Mouse (Mus musculus): ENCODE measurements around the gene Nell1.

Nell1 gene

DNA sequence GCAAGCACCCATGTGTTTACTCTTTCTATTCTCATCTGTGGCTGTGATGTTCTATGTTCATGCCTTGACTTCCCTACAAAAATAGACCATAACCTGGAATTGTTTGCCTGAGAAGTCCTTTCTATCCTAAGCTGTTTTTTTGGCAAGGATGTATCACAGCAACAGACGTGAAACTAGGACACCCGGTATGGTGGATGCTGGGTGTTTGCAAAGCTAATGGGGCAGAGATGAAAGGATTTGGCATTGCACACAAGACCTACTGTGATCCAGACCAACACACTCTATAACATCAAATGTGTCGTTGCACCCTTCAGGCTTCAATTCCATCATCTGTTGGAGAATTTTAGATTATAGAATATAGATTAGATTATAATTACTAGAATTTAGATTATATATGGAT, 495.9 kb downstream of the Nell1 start:
- no peak for DNase-seq (ENCODE audit: low read depth, low spot score)
- no peaks in the 10 kb centered on the region for H3K27me3 ChIP-seq (ENCODE audit: control insufficient read depth, insufficient read depth, low read length, poor library complexity, severe bottlenecking)
- no peaks in the 10 kb centered on the region for H3K36me3 ChIP-seq (ENCODE audit: control insufficient read depth, insufficient read depth, low read length, poor library complexity, severe bottlenecking)

DNA sequence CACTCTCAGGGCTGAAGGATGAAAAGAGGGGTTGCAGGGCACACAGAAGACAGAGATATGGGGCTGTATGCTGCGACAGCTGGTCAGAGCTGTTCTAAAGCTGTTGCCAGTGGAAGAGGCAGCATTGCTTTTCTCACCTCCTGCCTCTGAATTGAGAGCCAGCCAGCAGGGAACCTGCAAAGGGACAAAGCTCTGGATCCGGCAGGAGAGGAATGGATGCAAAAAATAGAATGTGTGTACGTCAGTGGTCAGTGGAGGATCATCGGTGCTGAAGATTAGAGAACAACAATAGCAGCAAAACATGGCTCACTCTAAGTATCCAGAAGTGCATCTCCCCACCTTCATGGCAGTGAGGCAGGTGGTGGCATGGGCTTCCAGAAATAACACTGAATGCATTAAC, 507.3 kb downstream of the Nell1 start:
- Histone ChIP-seq H3K36me3 (ENCODE audit: control insufficient read depth, insufficient read depth, low read length, poor library complexity, severe bottlenecking) (no peaks in the 10 kb centered on the region), H3K27me3 (ENCODE audit: control insufficient read depth, insufficient read depth, low read length, poor library complexity, severe bottlenecking) (no peaks in the 10 kb centered on the region)
- DNase-seq (ENCODE audit: low read depth, low spot score), result no peak

DNA sequence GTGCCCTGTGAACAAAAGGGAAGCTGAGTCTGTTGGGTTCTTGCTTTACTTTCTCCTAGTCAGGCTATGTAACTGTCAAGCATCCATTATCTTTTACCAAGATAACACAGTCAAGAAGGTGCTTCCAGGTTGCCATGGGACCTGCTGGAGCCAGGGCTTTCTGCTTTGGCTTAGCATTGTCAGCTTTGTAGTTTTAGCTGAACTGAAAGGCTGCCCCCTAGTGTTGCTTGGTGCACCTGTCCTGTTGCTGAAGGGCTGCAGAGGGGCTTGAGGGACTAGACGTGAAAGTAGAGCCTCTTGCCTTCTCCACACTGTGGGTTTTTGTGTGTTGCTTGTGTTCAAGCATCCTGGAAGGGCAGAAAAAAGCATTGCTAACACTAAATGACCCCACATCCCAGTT, 510.6 kb downstream of the Nell1 start:
- Histone ChIP-seq H3K27me3 (ENCODE audit: control insufficient read depth, insufficient read depth, low read length, poor library complexity, severe bottlenecking) (no peaks in the 10 kb centered on the region), H3K36me3 (ENCODE audit: control insufficient read depth, insufficient read depth, low read length, poor library complexity, severe bottlenecking) (no peaks in the 10 kb centered on the region)
- DNase-seq (ENCODE audit: low read depth, low spot score), result no peak

DNA sequence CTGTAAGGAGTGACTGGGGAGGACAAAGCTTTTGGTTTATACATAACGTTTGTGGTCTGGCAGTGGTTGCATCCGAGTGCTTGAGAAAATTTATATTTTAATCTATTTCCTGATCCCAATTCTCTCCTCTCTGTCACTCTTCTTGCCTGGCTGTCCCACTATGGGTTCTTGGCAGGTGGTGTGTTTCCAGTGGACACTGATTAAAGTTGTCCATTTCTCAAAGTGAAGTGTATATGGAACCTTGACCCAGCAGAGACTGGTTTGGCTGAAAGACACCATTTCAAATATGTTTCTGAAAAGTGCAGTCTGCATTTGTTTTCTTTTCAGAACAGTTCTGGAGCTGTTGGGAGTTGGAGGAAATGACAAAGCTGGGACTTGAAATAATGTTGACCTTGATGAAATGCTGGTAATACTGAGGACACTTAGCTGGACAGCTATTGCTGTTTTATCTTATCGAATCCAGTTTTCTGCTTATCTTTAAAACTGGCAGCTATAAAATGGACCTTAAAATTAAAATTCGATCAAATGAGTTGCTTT, 512.3 kb downstream of the Nell1 start:
- Histone ChIP-seq H3K27me3 (ENCODE audit: control insufficient read depth, insufficient read depth, low read length, poor library complexity, severe bottlenecking) (no peaks in the 10 kb centered on the region), H3K36me3 (ENCODE audit: control insufficient read depth, insufficient read depth, low read length, poor library complexity, severe bottlenecking) (no peaks in the 10 kb centered on the region)
- no peak for DNase-seq (ENCODE audit: low read depth, low spot score)

DNA sequence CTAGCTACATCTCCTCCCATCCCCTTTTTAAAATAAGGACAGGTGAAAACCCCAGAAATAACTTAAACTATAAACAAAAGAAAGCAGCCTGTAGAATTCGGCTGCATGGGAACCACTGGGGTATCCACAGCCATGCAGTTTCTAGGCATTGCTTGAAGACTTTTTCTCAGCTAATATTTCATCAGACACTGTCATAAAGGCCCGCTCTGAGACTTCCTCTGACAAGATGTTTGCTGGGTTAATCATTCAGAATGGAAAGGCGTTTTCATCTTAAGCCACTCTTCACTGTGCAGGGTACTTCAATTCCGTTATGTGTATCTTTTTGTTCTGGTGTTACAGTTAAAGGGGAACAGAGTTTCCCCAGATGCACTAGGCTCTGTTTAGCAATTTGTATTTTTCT, 526.9 kb downstream of the Nell1 start:
- H3K27me3 ChIP-seq (ENCODE audit: control insufficient read depth, insufficient read depth, low read length, poor library complexity, severe bottlenecking), result no peaks in the 10 kb centered on the region
- no peak for DNase-seq (ENCODE audit: low read depth, low spot score)
- H3K36me3 ChIP-seq (ENCODE audit: control insufficient read depth, insufficient read depth, low read length, poor library complexity, severe bottlenecking), result no peaks in the 10 kb centered on the region

DNA sequence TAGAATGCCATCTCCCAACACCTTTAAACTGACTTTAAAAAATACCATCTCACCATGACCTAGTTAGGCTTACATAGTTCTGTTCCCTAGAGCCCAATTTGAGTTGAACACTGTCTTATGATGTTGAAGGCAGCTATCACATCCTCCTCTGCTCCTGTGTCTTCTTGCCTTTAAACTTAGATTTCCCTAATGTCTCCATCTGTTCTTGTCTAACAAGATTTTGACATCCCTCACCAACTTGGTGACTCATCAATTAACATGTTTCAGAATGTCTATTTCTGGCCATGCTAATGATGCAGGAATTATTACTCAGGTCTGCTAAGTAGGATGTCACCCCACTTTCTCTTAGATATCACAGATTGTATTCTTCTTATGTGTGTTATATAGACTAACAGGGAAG, 532.4 kb downstream of the Nell1 start:
- no peak for DNase-seq (ENCODE audit: low read depth, low spot score)
- no peaks in the 10 kb centered on the region for H3K27me3 ChIP-seq (ENCODE audit: control insufficient read depth, insufficient read depth, low read length, poor library complexity, severe bottlenecking)
- H3K36me3 ChIP-seq (ENCODE audit: control insufficient read depth, insufficient read depth, low read length, poor library complexity, severe bottlenecking), result no peaks in the 10 kb centered on the region

DNA sequence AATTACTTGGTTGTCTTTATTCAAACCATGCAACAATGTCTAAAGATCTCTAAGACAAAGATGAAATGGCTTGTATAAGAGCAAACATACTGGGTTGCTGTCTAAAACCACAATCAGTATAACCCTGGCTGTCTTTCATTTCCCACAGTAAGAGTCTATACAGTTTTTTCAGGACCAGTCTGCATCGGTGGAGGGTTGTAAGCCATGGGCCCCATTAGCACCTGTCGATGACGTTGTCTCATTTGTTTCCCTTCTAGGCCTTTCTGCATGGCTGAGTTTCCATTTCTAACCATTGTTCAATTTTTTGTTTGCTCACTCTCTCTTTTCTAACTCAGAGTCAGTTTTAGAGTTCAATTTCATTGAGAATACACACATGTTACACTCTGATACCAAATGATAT, 540.2 kb downstream of the Nell1 start:
- no peak for DNase-seq (ENCODE audit: low read depth, low spot score)
- H3K36me3 ChIP-seq (ENCODE audit: control insufficient read depth, insufficient read depth, low read length, poor library complexity, severe bottlenecking), result no peaks in the 10 kb centered on the region
- H3K27me3 ChIP-seq (ENCODE audit: control insufficient read depth, insufficient read depth, low read length, poor library complexity, severe bottlenecking), result no peaks in the 10 kb centered on the region

DNA sequence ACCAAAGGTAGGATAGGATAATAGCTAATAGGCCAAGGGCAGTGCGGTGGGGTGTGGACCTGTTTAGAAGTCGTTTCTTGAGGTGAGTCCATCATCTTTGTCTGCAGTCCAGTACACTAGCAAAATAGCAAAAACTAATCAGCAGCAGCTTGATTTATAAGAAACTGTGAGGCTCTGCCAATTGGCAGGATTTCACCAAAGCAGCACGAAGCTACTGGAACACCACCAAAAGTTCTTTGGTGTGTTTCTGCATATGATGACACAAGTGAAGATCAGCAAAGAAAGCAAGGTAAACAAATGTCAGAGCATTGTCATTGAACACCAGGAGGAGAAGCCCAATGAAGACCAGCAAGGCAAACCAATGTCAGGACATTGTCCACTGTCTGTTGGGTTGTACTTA, 542.0 kb downstream of the Nell1 start:
- no peak for DNase-seq (ENCODE audit: low read depth, low spot score)
- Histone ChIP-seq H3K27me3 (ENCODE audit: control insufficient read depth, insufficient read depth, low read length, poor library complexity, severe bottlenecking) (no peaks in the 10 kb centered on the region), H3K36me3 (ENCODE audit: control insufficient read depth, insufficient read depth, low read length, poor library complexity, severe bottlenecking) (no peaks in the 10 kb centered on the region)

DNA sequence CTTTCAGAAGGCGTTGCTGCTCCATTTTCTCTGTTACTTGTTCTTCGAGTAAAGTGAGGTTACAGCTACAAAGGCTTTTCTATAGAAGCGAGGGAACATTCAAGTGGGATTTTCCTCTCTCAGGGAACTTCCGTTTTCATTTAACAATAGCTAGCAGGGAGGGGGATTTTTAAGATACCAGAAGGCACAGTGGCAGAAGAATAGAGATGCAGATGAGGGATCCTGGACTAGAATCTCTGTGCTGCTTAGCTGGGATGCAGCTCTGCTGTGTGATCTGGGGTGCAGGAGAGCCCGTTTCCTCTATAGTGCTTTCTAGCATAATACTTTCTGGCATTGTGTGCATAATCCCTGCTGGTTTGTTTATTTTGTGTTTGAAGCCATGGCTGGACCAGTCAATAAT, 568.7 kb downstream of the Nell1 start:
- Histone ChIP-seq H3K36me3 (ENCODE audit: control insufficient read depth, insufficient read depth, low read length, poor library complexity, severe bottlenecking) (no peaks in the 10 kb centered on the region), H3K27me3 (ENCODE audit: control insufficient read depth, insufficient read depth, low read length, poor library complexity, severe bottlenecking) (no peaks in the 10 kb centered on the region)
- DNase-seq (ENCODE audit: low read depth, low spot score), result no peak

DNA sequence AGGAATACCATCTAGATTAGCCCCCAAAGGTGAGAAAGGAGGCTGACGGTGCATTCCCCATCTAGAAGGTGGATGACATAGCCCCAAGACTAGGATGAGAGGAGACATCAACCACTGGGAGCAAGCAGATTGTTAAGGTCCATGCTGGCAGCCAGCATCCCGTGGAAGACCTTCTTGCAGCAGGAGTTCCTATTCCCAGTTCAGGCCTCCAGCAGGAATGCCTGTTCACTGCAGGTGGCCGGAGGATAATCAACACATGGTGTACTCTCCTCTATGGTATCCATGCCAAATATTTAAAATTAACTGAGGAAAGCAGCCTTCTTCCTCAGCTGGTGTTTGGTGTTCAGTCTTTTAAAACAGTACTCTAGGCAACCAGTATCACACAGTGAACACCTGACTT, 574.9 kb downstream of the Nell1 start:
- Histone ChIP-seq H3K36me3 (ENCODE audit: control insufficient read depth, insufficient read depth, low read length, poor library complexity, severe bottlenecking) (no peaks in the 10 kb centered on the region), H3K27me3 (ENCODE audit: control insufficient read depth, insufficient read depth, low read length, poor library complexity, severe bottlenecking) (no peaks in the 10 kb centered on the region)
- no peak for DNase-seq (ENCODE audit: low read depth, low spot score)

DNA sequence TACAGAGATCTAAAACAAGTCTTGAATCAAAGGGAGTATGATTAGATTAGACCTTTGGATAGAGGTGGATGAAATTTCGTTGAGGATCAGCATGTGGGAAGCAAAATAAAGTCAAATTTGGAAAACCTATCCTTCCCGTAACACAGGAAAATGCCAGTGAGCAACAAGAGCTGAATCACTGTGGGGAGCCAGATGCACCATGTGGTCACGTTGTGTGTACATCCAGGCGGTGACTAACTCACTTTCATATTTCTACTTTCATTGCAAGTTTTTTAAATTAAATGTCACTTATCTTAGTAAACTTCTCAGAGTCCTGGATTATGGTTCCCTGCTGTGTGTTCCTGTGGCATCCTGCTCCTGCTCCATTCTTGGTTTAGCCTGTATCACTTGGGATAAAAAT, 576.8 kb downstream of the Nell1 start:
- Histone ChIP-seq H3K36me3 (ENCODE audit: control insufficient read depth, insufficient read depth, low read length, poor library complexity, severe bottlenecking) (no peaks in the 10 kb centered on the region), H3K27me3 (ENCODE audit: control insufficient read depth, insufficient read depth, low read length, poor library complexity, severe bottlenecking) (no peaks in the 10 kb centered on the region)
- DNase-seq (ENCODE audit: low read depth, low spot score), result no peak

DNA sequence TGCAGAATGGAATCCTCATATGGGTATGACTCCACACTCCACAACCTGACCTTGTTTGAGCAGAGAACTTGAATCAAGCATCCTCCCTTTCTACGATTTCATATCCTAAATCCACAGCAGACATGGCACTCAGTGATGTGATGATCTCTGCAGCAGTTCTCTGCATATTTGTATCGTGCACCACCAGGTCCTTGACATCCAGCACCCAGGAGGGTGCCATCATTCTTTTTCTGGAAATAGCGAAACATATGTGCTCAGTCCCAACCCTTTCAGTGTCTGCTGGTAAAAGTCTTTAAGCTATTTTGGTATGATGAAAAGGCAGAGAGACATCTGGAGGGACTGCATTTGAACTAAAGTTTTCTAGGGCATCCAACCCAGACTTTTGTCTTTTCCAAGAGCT, 588.0 kb downstream of the Nell1 start:
- no peaks in the 10 kb centered on the region for H3K27me3 ChIP-seq (ENCODE audit: control insufficient read depth, insufficient read depth, low read length, poor library complexity, severe bottlenecking)
- DNase-seq (ENCODE audit: low read depth, low spot score), result no peak
- H3K36me3 ChIP-seq (ENCODE audit: control insufficient read depth, insufficient read depth, low read length, poor library complexity, severe bottlenecking), result no peaks in the 10 kb centered on the region

DNA sequence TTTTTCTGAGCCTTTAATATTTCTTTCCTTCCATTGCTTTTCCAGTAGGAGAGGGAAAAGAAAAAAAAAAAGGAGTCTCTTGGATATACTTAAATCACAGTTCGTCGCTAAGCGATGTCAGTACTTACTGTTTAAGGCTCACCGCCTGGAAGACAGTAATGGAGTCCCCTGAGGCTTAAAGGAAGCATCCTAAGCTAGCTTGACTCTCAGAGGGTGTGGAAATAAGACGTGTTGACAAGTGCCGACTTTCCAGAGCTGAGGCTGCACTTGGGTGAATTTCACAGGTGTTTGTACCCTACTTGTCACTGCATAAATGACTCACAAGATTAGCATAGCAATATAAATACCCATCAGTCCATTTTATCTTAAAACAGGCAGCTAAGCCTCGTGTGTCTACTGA, 599.2 kb downstream of the Nell1 start:
- H3K36me3 ChIP-seq (ENCODE audit: control insufficient read depth, insufficient read depth, low read length, poor library complexity, severe bottlenecking), result no peaks in the 10 kb centered on the region
- DNase-seq (ENCODE audit: low read depth, low spot score), result no peak
- H3K27me3 ChIP-seq (ENCODE audit: control insufficient read depth, insufficient read depth, low read length, poor library complexity, severe bottlenecking), result no peaks in the 10 kb centered on the region

DNA sequence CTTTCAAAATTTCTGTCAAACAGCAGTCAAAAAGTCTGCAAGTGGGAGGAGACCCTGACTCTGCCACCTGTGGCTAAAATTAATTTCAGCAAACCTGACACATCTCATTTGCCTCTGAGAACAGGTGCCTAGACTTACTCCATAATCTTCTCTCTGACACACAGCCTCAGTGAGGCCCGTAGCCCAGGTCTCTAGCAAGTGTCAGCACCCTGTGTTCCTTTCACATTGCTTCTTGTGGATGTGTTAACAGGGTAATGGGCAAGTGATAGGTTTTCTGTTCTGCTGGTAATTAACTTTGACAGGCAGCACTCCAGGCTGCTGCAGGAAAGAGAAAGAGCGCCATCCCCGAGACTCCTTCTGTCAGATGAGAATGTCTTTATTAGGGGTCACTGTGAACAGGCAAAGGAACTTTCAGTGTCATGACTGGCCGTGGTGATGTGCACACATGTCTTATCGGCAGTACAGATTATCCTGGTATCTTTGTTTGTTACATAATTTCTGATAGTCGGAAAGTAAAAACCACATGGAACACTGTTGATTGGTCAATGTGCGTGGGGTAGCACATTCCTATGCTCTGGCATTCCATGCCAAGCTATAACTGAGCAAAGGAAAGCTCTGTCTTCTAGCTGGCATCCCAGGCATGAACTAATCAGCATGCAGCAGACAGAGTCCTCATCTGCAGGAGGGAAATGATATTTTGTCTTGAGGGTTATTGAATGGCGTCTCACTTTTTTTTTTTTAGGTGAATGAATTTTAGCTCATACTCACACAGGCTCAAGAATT, 614.2 kb downstream of the Nell1 start:
- no peak for DNase-seq (ENCODE audit: low read depth, low spot score)
- Histone ChIP-seq H3K36me3 (ENCODE audit: control insufficient read depth, insufficient read depth, low read length, poor library complexity, severe bottlenecking) (no peaks in the 10 kb centered on the region), H3K27me3 (ENCODE audit: control insufficient read depth, insufficient read depth, low read length, poor library complexity, severe bottlenecking) (no peaks in the 10 kb centered on the region)

DNA sequence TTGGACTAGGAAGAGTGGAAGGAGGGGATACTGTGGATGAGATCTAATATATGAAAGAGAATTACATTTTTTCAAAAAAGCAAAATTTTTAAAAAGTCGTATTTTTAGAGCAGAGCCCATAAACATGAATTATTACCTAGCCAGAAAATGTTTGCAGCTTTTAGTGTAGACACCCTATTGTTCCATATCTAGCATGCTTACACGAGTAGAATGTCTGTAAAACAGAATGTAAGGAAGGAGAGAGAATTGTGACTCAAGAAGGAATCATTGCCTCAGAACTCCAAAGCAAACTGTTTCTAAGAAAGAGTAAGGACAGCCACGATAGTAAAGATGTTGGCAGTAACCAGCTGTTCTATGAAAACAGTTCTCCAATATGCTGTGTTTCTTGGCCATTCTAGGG, 624.2 kb downstream of the Nell1 start, which contains the start of gene 4933405O20Rik:
Gene 4933405O20Rik (plus strand): TSS at position 301 of the 400 bp plus-strand sequence.
- Histone ChIP-seq H3K36me3 (ENCODE audit: control insufficient read depth, insufficient read depth, low read length, poor library complexity, severe bottlenecking) (no peaks in the 10 kb centered on the region), H3K27me3 (ENCODE audit: control insufficient read depth, insufficient read depth, low read length, poor library complexity, severe bottlenecking) (no peaks in the 10 kb centered on the region)
- DNase-seq (ENCODE audit: low read depth, low spot score), result no peak

DNA sequence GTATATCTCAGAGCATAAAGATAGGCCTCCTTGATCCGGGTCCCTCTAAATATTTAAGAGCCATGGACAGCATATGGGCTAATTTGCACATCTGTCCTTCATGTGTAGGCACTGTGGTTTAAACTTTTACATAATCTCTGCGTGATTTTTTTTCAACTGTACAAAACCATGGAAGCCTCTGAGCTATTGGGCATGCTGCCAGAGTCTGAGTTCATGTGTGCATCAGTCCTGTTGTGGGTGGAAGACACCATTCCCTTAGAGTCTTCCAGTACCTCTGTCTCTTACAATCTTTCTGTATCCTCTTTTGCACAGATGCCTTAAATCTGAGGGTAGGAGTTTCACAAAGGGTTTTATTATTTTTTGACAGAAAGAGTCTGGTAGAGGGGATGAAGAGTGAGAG, 639.4 kb downstream of the Nell1 start:
- H3K36me3 ChIP-seq (ENCODE audit: control insufficient read depth, insufficient read depth, low read length, poor library complexity, severe bottlenecking), result no peaks in the 10 kb centered on the region
- no peak for DNase-seq (ENCODE audit: low read depth, low spot score)
- H3K27me3 ChIP-seq (ENCODE audit: control insufficient read depth, insufficient read depth, low read length, poor library complexity, severe bottlenecking), result no peaks in the 10 kb centered on the region
